Mouse (Mus musculus) heart, adult 8-10 months (tissue): ENCODE measurements around the gene Ankrd65. TPM values are rescaled to one million over a fixed set of nuclear protein-coding genes. Genes with fewer than 3 reads are reported as not detected.
A peak's percentile ranks its signal among the peaks of the same experiment; 100 is the strongest.

Experiments
- DNase-seq: peaks from one replicate; pipeline ENCODE4 v3.0.0; 2022; ENCODE audit warnings: low spot score
- microRNA-seq: library from miRNA; unstranded; fragments of <30 nt; microRNA quantifications from one replicate; pipeline ENCODE4 v1.2.0, GENCODE M21; 2022
- total RNA-seq, 4 experiments: library from RNA; stranded (reverse); gene quantifications; 2 replicates each; pipeline ENCODE4 v1.2.4; 2022

Gene Ankrd65
- total RNA-seq, 4 experiments from 2014 or later: not detected

DNA sequence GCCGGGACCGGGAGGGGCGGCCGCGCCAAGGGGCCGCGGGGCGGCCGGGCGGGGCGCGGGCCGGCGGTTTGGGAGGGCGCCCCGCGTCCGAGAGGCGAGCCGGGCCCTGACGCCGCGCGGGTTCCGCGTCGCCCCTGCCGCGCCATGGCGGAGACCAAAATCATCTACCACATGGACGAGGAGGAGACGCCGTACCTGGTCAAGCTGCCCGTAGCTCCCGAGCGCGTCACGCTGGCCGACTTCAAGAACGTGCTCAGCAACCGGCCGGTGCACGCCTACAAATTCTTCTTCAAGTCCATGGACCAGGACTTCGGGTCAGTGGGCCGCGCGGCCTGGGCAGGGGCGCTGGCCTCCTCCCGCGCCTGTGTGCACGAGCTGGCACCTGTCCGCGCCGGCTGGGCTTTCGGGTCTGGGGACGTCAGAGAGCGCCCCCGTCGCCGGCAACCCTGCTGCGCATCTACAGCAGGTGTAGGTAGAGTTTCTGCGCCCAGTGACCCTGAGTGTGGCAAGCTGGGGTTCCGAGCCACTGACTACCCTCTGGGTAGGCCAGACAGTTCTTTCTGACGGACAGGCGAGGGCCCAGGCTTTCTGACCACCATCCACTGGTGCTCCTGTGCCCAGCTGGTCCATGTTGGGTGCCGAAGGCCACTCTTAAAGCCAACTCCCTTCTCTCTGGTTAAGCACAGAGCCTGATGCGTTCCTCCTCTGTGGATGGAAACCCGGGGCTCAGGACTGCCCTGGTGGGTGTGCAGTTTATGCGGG lies 57.5 kb downstream of the Ankrd65 start:
- DNase-seq: peak; percentile 37

DNA sequence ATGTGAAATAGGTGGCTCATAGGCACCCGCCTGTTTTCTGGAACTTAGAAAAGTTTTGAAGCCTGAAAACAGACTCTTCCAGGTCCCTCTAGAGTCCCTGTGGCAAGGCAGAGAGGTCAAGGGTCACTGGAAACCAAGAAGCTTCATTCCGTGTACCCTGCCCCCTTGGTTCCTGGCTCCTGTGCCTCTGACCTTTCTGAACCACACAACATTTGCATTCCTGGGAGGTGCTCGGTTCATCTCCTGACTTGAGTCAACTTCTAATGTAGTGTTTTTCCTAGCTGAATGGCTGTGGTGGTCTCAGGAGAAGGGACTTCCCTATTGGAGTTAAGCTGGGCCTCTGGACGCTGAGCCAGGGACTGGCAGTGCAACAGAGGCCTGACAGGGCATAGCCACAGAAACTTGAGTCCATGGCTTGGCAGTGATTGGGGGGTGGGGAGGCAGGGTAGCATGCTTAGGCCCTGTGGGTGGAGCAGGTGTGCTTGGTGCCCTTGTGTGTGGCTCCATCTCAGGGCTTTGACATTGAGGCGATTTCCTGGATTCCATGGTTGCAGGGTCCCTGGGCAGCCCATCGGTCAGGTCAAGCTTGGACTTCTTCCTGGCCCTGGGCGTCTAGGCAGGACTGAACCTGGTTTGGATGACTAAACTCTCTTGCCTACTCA lies 58.3 kb downstream of the Ankrd65 start:
- DNase-seq: no peak

Small RNAs within 50 kb of the gene (microRNA-seq; reads per million reads assigned to microRNA genes)
- gene Gm27743: not detected

Other genes with a start within 250 kb of the Ankrd65 start
- 10 to 100 TPM; 23.8 to 30.2 (median 29.1) TPM for gene Nadk, start 228.1 kb upstream of the Ankrd65 start, total RNA-seq
- 1 to 10 TPM; 6.2 to 7.8 (median 6.9) TPM for gene Slc35e2, start 189.0 kb upstream of the Ankrd65 start, total RNA-seq
- 10 to 100 TPM; 29.2 to 37.0 (median 30.2) TPM for gene Cdk11b, start 165.6 kb upstream of the Ankrd65 start, total RNA-seq
- not detected for gene Gm10563, start 145.0 kb upstream of the Ankrd65 start, total RNA-seq
- 1 to 10 TPM; 6.7 to 9.0 (median 7.4) TPM for gene Mmp23, start 137.1 kb upstream of the Ankrd65 start, total RNA-seq
- 10 to 100 TPM; 25.4 to 30.1 (median 27.1) TPM for gene Mib2, start 121.2 kb upstream of the Ankrd65 start, total RNA-seq
- 1 to 10 TPM in 3 of 4 experiments, under 1 TPM in 1; 0.98 to 2.4 (median 1.3) TPM for gene Fndc10, start 96.1 kb upstream of the Ankrd65 start, total RNA-seq
- gene Ssu72, start 85.6 kb upstream of the Ankrd65 start, total RNA-seq: 10 to 100 TPM; 43.2 to 53.5 (median 51.2) TPM
- under 1 TPM in 3 of 4 experiments, not detected in 1; 0.11 to 0.81 (median 0.13) TPM for gene Tmem240, start 55.6 kb upstream of the Ankrd65 start, total RNA-seq
- 10 to 100 TPM; 34.9 to 45.7 (median 40.8) TPM for gene Atad3a, start 29.3 kb upstream of the Ankrd65 start, total RNA-seq
- 1 to 10 TPM; 5.6 to 9.8 (median 8.1) TPM for gene Vwa1, start 15.7 kb upstream of the Ankrd65 start, total RNA-seq
- 1 to 10 TPM in 1 of 4 experiments, under 1 TPM in 3; 0.66 to 1.1 (median 0.81) TPM for gene Tmem88b, start 4.6 kb upstream of the Ankrd65 start, total RNA-seq
- gene Mrpl20, start 12.4 kb downstream of the Ankrd65 start, total RNA-seq: 10 to 100 TPM; 78.5 to 86.8 (median 80.6) TPM
- 10 to 100 TPM; 20.3 to 30.7 (median 26.2) TPM for gene Ccnl2, start 22.1 kb downstream of the Ankrd65 start, total RNA-seq
- 100 to 1,000 TPM; 112 to 128 (median 117) TPM for gene Aurkaip1, start 40.8 kb downstream of the Ankrd65 start, total RNA-seq
- 10 to 100 TPM; 19.7 to 30.4 (median 24.4) TPM for gene Mxra8, start 49.2 kb downstream of the Ankrd65 start, total RNA-seq
- gene Dvl1, start 57.0 kb downstream of the Ankrd65 start, total RNA-seq: 10 to 100 TPM; 41.3 to 50.7 (median 49.8) TPM
- under 1 TPM; 0.17 to 0.19 (median 0.19) TPM for gene Tas1r3, start 72.9 kb downstream of the Ankrd65 start, total RNA-seq
- 1 to 10 TPM; 7.3 to 9.9 (median 8.6) TPM for gene Cptp, start 79.0 kb downstream of the Ankrd65 start, total RNA-seq
- 10 to 100 TPM; 13.9 to 14.5 (median 14.1) TPM for gene Ints11, start 79.1 kb downstream of the Ankrd65 start, total RNA-seq
- gene Pusl1, start 101.3 kb downstream of the Ankrd65 start, total RNA-seq: 10 to 100 TPM in 3 of 4 experiments, 1 to 10 TPM in 1; 9.6 to 11.9 (median 10.9) TPM
- gene Acap3, start 101.4 kb downstream of the Ankrd65 start, total RNA-seq: 10 to 100 TPM in 2 of 4 experiments, 1 to 10 TPM in 2; 9.5 to 13.8 (median 10.9) TPM
- gene Ube2j2, start 153.4 kb downstream of the Ankrd65 start, total RNA-seq: 10 to 100 TPM; 46.5 to 51.6 (median 49.3) TPM
- gene C1qtnf12, start 171.9 kb downstream of the Ankrd65 start, total RNA-seq: 10 to 100 TPM; 17.5 to 20.9 (median 18.4) TPM
- 1 to 10 TPM; 2.6 to 3.2 (median 2.8) TPM for gene B3galt6, start 202.2 kb downstream of the Ankrd65 start, total RNA-seq
- 100 to 1,000 TPM in 1 of 4 experiments, 10 to 100 TPM in 3; 72.8 to 103 (median 87.1) TPM for gene Sdf4, start 202.4 kb downstream of the Ankrd65 start, total RNA-seq
- gene Tnfrsf4, start 223.4 kb downstream of the Ankrd65 start, total RNA-seq: not detected
- under 1 TPM in 2 of 4 experiments, not detected in 2; 0.25 to 0.75 TPM for gene Tnfrsf18, start 235.7 kb downstream of the Ankrd65 start, total RNA-seq